Mouse (Mus musculus) limb, embryonic 11.5 days (tissue): Measurements from ENCODE around the gene Smtnl1. TPM values are rescaled to one million over a fixed set of nuclear protein-coding genes. Genes with fewer than 3 reads are reported as not detected.
A peak's percentile ranks its signal among the peaks of the same experiment; 100 is the strongest.

Experiments
- ATAC-seq: fragments of 200-750 bp; cut with Nextera tagmentation; 2 replicates; pipeline ENCODE4 v1.8.0; 2017; ENCODE audit warnings: low read depth; ENCODE audit not compliant: insufficient number of reproducible peaks, low FRiP score, low TSS enrichment
- DNase-seq: peaks from one replicate; pipeline ENCODE4 v3.0.0-alpha.2; 2015; ENCODE audit warnings: low spot score
- H3K27ac ChIP-seq: fragments of 300-500 bp; sonication (generic); replicated peaks from 2 replicates; pipeline ENCODE4 v1.5.1; 2014; ENCODE audit warnings: low read depth, mild to moderate bottlenecking, low read length
- H3K27me3 ChIP-seq: fragments of 300-500 bp; sonication (generic); 2 replicates; pipeline ENCODE4 v1.6.1; 2014; ENCODE audit warnings: mild to moderate bottlenecking, low read length, mixed read lengths; ENCODE audit not compliant: control insufficient read depth, insufficient read depth
- H3K36me3 ChIP-seq: fragments of 300-500 bp; sonication (generic); 2 replicates; pipeline ENCODE4 v1.6.1; 2014; ENCODE audit warnings: mild to moderate bottlenecking, low read length, moderate library complexity, mixed read lengths; ENCODE audit not compliant: control insufficient read depth, insufficient read depth
- H3K4me1 ChIP-seq: fragments of 300-500 bp; sonication (generic); 2 replicates; pipeline ENCODE4 v1.6.1; 2014; ENCODE audit warnings: low read length, mixed read lengths; ENCODE audit not compliant: control insufficient read depth, insufficient read depth
- H3K4me2 ChIP-seq: fragments of 300-500 bp; sonication (generic); 2 replicates; pipeline ENCODE4 v1.6.1; 2014; ENCODE audit warnings: low read depth, mild to moderate bottlenecking, moderate library complexity; ENCODE audit not compliant: severe bottlenecking
- H3K4me3 ChIP-seq: fragments of 300-500 bp; sonication (generic); 2 replicates; pipeline ENCODE4 v1.5.1; 2014; ENCODE audit warnings: low read depth, low read length
- H3K9ac ChIP-seq: fragments of 300-500 bp; sonication (generic); 2 replicates; pipeline ENCODE4 v1.6.1; 2014; ENCODE audit warnings: mild to moderate bottlenecking, low read length
- H3K9me3 ChIP-seq: fragments of 300-500 bp; sonication (generic); 2 replicates; pipeline ENCODE4 v1.6.1; 2016; ENCODE audit warnings: low read length; ENCODE audit not compliant: control insufficient read depth
- WGBS: fragments of 180-500 bp; shearing (Covaris S2); extraction: QIAGEN DNeasy Blood & Tissue Kit; methylation state at CpG from one replicate; pipeline ENCODE4 v1.1.7; 2014; 5-methylcytosine and 5-hydroxymethylcytosine counted together
- polyA plus RNA-seq: library from polyadenylated mRNA; unstranded; fragments of >200 nt; fragmentation: Nextera tagmentation; extraction: Ambion mirVana; gene quantifications from 2 replicates; pipeline ENCODE4 v1.2.1, GENCODE M21; 2014

Smtnl1 gene
- polyA plus RNA-seq, 1 experiment from 2014 or later, result 0.32 TPM

DNA sequence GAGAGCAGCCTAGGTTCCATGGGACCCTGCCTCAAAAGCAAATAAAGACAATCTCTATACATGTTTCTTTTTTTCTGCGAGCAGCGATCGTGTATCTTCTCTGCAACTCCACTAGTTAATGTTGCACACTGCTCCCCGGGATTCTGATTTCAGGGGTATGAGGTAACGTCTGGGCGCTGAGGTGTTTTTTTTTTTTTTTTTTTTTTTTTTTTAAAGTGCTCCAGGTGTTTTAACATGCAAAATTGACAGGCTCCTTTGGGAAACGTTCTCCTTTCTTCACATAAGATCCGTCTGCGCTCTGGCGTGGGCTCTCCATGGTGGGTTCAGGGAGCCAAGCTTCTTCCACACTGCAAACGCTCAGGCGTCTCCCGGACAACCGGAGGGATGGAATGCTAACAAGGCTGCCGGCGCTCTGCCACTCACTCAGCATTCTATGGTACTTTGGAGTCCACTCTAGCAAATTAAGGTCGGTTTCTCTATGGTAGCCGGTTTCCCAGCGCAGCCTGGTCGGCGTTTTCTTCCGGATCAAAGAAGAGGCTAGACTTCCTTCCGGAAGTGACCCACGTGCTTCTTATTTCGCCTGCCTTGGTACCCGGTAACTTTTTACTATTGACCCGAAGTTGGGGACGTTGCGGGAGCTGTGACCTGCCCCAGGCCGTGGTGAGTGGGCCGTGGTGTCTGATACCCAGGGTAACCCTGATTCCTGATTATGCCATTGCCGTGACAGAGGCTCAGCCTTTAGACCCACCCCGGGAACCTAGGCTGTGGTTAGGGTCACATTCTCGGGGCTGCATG, 4.2 kb upstream of the Smtnl1 start, which contains the start of gene Timm10:
Gene Timm10, plus strand, starts transcription at position 510 of the 795 bp plus-strand sequence.
- WGBS, result under 1% methylated on average over 34 of the region's 34 CpGs
- Histone ChIP-seq H3K4me3 (peak within 1 kb of the TSS; percentile 84), H3K4me2 (peak within 1 kb of the TSS; percentile 94), H3K4me1 (peaks cover 5% of the 10 kb centered on the region; the same call in 1 of the 2 replicates), H3K9ac (peak within 1 kb of the TSS; percentile 62), H3K27ac (no peak within 1 kb of the TSS; the same call in 1 of the 2 replicates), H3K27me3 (no peaks in the 10 kb centered on the region), H3K36me3 (peaks cover 2% of the 10 kb centered on the region; the same call in 1 of the 2 replicates), H3K9me3 (no peaks in the 10 kb centered on the region)
- ATAC-seq (peak; percentile 84), DNase-seq (peak; percentile 93)

GRCm38 (mm10) chr2:84823237-84823636, 785 bp upstream of the Smtnl1 start:
- H3K4me3 ChIP-seq, result no peak overlapping the region
- WGBS, result 37% methylated on average over 2 of the region's 2 CpGs
- H3K9ac ChIP-seq, result no peak overlapping the region
- H3K4me1 ChIP-seq, result peaks cover 5% of the 10 kb centered on the region; the same call in 1 of the 2 replicates
- ATAC-seq (0 out of 2 replicates have a peak, but pooled peaks have one; percentile 8), DNase-seq (no peak)
- H3K27me3 ChIP-seq, result no peaks in the 10 kb centered on the region
- no peak overlapping the region for H3K27ac ChIP-seq
- no peaks in the 10 kb centered on the region for H3K9me3 ChIP-seq
- no peaks in the 10 kb centered on the region for H3K36me3 ChIP-seq
- H3K4me2 ChIP-seq, result no peak overlapping the region

DNA sequence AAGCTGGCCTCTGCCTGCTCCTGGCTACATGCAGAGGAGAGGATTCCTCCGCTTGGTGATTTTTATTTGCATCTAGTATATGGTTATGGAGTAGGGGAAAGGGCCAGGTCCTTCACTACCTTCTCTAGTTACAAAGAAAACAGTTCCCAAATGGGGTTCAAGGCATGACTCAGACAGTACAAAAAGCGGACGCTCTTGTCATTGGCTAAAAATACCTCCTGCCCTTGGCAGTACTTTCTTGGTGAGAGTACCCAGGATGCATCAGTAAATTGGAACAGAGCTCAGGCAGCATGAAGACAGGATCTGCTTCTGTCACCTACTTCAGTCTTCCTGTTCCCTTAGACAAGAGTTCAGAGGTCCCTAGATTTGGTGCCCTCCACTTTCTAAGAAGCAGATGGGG, 2.6 kb downstream of the Smtnl1 start:
- Histone ChIP-seq H3K9ac (no peak overlapping the region), H3K4me2 (no peak overlapping the region), H3K4me1 (no peaks in the 10 kb centered on the region), H3K36me3 (no peaks in the 10 kb centered on the region), H3K27me3 (no peaks in the 10 kb centered on the region), H3K27ac (no peak overlapping the region), H3K4me3 (no peak overlapping the region), H3K9me3 (no peaks in the 10 kb centered on the region)
- DNase-seq (no peak), ATAC-seq (no peak)
- WGBS, result 67% methylated on average over 3 of the region's 3 CpGs

DNA sequence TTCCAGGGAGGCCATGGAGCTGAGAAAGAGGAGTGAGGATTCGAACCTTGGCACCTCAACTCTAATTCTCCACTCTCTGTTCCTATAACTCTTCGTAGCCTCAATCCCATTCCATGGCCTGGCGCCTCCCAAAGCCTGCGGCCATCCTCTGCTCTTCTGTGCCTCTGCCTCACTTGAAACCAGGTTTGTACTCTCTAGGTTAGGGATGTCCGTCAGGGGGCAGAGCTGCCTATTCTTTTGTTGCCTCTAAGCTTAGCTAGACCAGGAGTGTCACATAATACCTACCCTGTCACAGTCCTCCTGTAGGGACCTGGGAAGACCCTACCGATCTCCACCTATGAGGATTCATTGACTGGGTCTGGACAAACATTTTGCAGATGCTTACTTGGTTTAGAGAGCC, 9.8 kb downstream of the Smtnl1 start:
- no peaks in the 10 kb centered on the region for H3K36me3 ChIP-seq
- no peak overlapping the region for H3K9ac ChIP-seq
- no peaks in the 10 kb centered on the region for H3K9me3 ChIP-seq
- no peak for ATAC-seq
- 78% methylated on average over 6 of the region's 6 CpGs for WGBS
- H3K27ac ChIP-seq, result no peak overlapping the region
- H3K27me3 ChIP-seq, result no peaks in the 10 kb centered on the region
- no peak overlapping the region for H3K4me2 ChIP-seq
- no peak overlapping the region for H3K4me3 ChIP-seq
- DNase-seq, result no peak
- H3K4me1 ChIP-seq, result 0 out of 2 replicates have a peak, but pooled peaks cover 3% of the 10 kb centered on the region

GRCm38 (mm10) chr2:84811880-84812279, 10.6 kb downstream of the Smtnl1 start:
- 84% methylated on average over 7 of the region's 7 CpGs for WGBS
- H3K4me1 ChIP-seq, result 0 out of 2 replicates have a peak, but pooled peaks cover 3% of the 10 kb centered on the region
- H3K36me3 ChIP-seq, result no peaks in the 10 kb centered on the region
- no peak overlapping the region for H3K27ac ChIP-seq
- no peak for ATAC-seq
- H3K9ac ChIP-seq, result no peak overlapping the region
- DNase-seq, result no peak
- no peak overlapping the region for H3K4me2 ChIP-seq
- H3K27me3 ChIP-seq, result no peaks in the 10 kb centered on the region
- H3K4me3 ChIP-seq, result no peak overlapping the region
- no peaks in the 10 kb centered on the region for H3K9me3 ChIP-seq

DNA sequence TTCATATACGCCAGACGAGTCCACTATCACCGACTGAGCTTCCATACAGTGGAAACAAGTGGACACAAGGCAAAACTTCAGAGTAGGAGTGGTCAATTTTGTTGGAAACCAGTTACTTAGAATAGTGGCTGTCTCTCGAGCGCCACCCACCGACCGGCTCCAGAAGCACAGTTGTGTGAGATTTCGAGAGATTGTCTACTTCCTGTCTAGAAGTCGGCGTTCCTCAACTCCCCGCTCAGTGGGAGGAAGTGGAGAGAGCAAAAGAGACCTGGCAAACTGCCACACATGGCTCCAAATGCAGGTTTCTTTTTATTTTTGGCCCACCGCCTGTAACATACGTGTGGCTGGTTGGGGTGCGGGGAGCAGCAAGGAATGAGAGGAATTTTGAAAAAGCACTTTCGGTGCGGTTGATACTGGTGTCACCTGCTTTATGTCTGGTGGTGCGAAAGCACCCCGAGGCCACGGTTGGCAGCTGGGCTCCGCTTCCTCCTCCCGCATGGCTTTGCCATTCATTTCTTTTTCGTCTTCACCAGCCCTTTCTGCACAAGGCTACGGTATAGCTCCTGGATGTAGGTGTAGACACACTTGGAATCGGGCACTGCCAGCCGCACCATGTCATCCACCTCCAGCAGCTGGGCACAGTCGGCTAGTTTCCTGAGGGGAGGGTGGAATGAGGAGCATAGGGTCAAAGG, 11.4 kb downstream of the Smtnl1 start:
- H3K4me3 ChIP-seq, result no peak overlapping the region

GRCm38 (mm10) chr2:84810526-84810885, 11.9 kb downstream of the Smtnl1 start:
- H3K27me3 ChIP-seq, result no peaks in the 10 kb centered on the region
- DNase-seq (no peak), ATAC-seq (no peak)
- no peaks in the 10 kb centered on the region for H3K9me3 ChIP-seq
- H3K4me3 ChIP-seq, result no peak overlapping the region
- H3K27ac ChIP-seq, result no peak overlapping the region
- no peaks in the 10 kb centered on the region for H3K36me3 ChIP-seq
- peak overlapping the region; percentile 32; the same call in 1 of the 2 replicates for H3K4me2 ChIP-seq
- no peak overlapping the region for H3K9ac ChIP-seq
- WGBS, result 83% methylated on average over 6 of the region's 6 CpGs
- 0 out of 2 replicates have a peak, but pooled peaks cover 3% of the 10 kb centered on the region for H3K4me1 ChIP-seq

More for the DNA sequence above, 11.4 kb downstream of the Smtnl1 start:
- Histone ChIP-seq H3K4me1 (0 out of 2 replicates have a peak, but pooled peaks cover 3% of the 10 kb centered on the region), H3K4me2 (peak overlapping the region; percentile 32; the same call in 1 of the 2 replicates), H3K9ac (no peak overlapping the region), H3K27me3 (no peaks in the 10 kb centered on the region), H3K9me3 (no peaks in the 10 kb centered on the region), H3K27ac (no peak overlapping the region; the same call in 1 of the 2 replicates), H3K36me3 (no peaks in the 10 kb centered on the region)
- ATAC-seq, result peak; percentile 40; the same call in 1 of the 2 replicates
- DNase-seq, result peak; percentile 92
- WGBS, result 41% methylated on average over 26 of the region's 26 CpGs

DNA sequence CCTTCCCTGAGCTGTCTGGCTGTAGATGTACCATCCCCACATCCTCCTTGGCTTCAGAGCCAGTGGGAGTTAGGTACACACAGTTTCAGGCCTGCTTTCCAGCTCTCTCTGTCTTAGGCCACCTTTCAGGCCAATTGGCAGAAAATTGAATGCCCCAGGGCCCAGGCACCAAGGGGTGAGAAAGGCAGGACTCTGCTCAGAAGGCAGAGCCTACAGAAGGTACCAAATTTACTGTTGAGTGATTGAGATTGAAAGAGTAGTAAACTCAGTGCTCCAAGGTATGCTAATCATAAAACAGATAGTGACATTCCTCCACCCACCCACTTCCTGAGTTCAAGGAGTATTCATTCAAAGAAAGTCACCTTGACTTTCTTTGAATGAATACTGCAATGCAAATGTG, 13.1 kb downstream of the Smtnl1 start:
- Histone ChIP-seq H3K4me2 (no peak overlapping the region), H3K4me1 (0 out of 2 replicates have a peak, but pooled peaks cover 3% of the 10 kb centered on the region), H3K27me3 (no peaks in the 10 kb centered on the region), H3K9ac (no peak overlapping the region), H3K36me3 (no peaks in the 10 kb centered on the region), H3K9me3 (no peaks in the 10 kb centered on the region), H3K27ac (no peak overlapping the region), H3K4me3 (no peak overlapping the region)
- ATAC-seq, result no peak
- no peak for DNase-seq
